Mouse (Mus musculus) ES-Bruce4 (cell line): ENCODE measurements around the gene Slc5a4a. TPM values are rescaled to one million over a fixed set of nuclear protein-coding genes. Genes with fewer than 3 reads are reported as not detected.
A peak's percentile ranks its signal among the peaks of the same experiment; 100 is the strongest.

ENCODE experiments used
- H3K27ac ChIP-seq: 2 replicates; pipeline ENCODE4 v1.5.1; 2012; ENCODE audit warnings: low read length, inconsistent platforms; ENCODE audit not compliant: insufficient read depth
- H3K27me3 ChIP-seq: 2 replicates; pipeline ENCODE4 v1.6.1; 2012; ENCODE audit warnings: mild to moderate bottlenecking, low read length, inconsistent platforms; ENCODE audit not compliant: control insufficient read depth, poor library complexity, insufficient read depth, severe bottlenecking
- H3K36me3 ChIP-seq: 2 replicates; pipeline ENCODE4 v1.6.1; 2012; ENCODE audit warnings: inconsistent platforms, mild to moderate bottlenecking, low read length, moderate library complexity; ENCODE audit not compliant: control insufficient read depth, poor library complexity, insufficient read depth, severe bottlenecking
- H3K4me1 ChIP-seq: one replicate; pipeline ENCODE4 v1.8.1; 2011; ENCODE audit warnings: low read length; ENCODE audit not compliant: control insufficient read depth, insufficient read depth
- H3K4me3 ChIP-seq: 2 replicates; pipeline ENCODE4 v1.5.1; 2011; ENCODE audit warnings: low read depth, mild to moderate bottlenecking, low read length
- H3K9ac ChIP-seq: 2 replicates; pipeline ENCODE4 v1.6.1; 2012; ENCODE audit warnings: low read depth, mild to moderate bottlenecking, inconsistent platforms; ENCODE audit not compliant: poor library complexity, severe bottlenecking
- H3K9me3 ChIP-seq: replicated peaks from 2 replicates; pipeline ENCODE4 v1.6.1; 2012; ENCODE audit warnings: mild to moderate bottlenecking, low read length, inconsistent platforms; ENCODE audit not compliant: control insufficient read depth, poor library complexity, insufficient read depth, severe bottlenecking
- CTCF ChIP-seq: IDR thresholded peaks from one replicate; pipeline ENCODE4 v1.8.1; 2011; ENCODE audit warnings: low read depth, low read length
- EP300 ChIP-seq: IDR thresholded peaks from 2 replicates; pipeline ENCODE4 v1.6.1; 2011; ENCODE audit warnings: low read depth, low read length; ENCODE audit not compliant: insufficient read depth
- POLR2A ChIP-seq: IDR thresholded peaks from one replicate; pipeline ENCODE4 v1.8.1; 2011; ENCODE audit warnings: low read length; ENCODE audit not compliant: insufficient read depth
- polyA plus RNA-seq: library from polyadenylated mRNA; stranded (reverse); fragments of >200 nt; gene quantifications from 2 replicates; pipeline ENCODE4 v1.2.4, GENCODE M21; 2011; ENCODE audit warnings: low read depth; ENCODE audit not compliant: missing spikeins, insufficient read depth, insufficient read length

Slc5a4a gene
- polyA plus RNA-seq, 1 experiment = not detected

GRCm38 (mm10) chr10:76218240-76218639 lies 71.0 kb downstream of the Slc5a4a start:
- TF ChIP-seq POLR2A = no peak
- no peak for TF ChIP-seq EP300
- TF ChIP-seq CTCF = no peak
- no peaks in the 10 kb centered on the region for H3K27me3 ChIP-seq
- no peaks in the 10 kb centered on the region for H3K36me3 ChIP-seq
- peaks cover 11% of the 10 kb centered on the region; the same call in 1 of the 2 replicates for H3K9me3 ChIP-seq
- no peaks in the 10 kb centered on the region for H3K4me1 ChIP-seq
- H3K27ac ChIP-seq = no peak overlapping the region
- no peak overlapping the region for H3K9ac ChIP-seq
- H3K4me3 ChIP-seq = no peak overlapping the region

- Histone ChIP-seq H3K4me1 (no peaks in the 10 kb centered on the region), H3K9me3 (no peaks in the 10 kb centered on the region), H3K27me3 (no peaks in the 10 kb centered on the region), H3K36me3 (no peaks in the 10 kb centered on the region), H3K4me3 (no peak overlapping the region), H3K27ac (no peak overlapping the region), H3K9ac (no peak overlapping the region)
- TF ChIP-seq EP300 (no peak), POLR2A (no peak), CTCF (no peak)
Observed at GRCm38 (mm10) chr10:76225944-76226343, 78.7 kb downstream of the Slc5a4a start.

GRCm38 (mm10) chr10:76229627-76230026 lies 82.4 kb downstream of the Slc5a4a start:
- Histone ChIP-seq H3K4me1 (no peaks in the 10 kb centered on the region), H3K4me3 (no peak overlapping the region), H3K27ac (no peak overlapping the region), H3K9ac (no peak overlapping the region), H3K27me3 (no peaks in the 10 kb centered on the region), H3K9me3 (no peaks in the 10 kb centered on the region), H3K36me3 (no peaks in the 10 kb centered on the region)
- TF ChIP-seq POLR2A = no peak

- Histone ChIP-seq H3K4me3 (peak within 1 kb of the TSS; percentile 76), H3K9ac (peak within 1 kb of the TSS; percentile 35; the same call in 1 of the 2 replicates), H3K4me1 (no peaks in the 10 kb centered on the region), H3K36me3 (no peaks in the 10 kb centered on the region; the same call in 1 of the 2 replicates), H3K27me3 (no peaks in the 10 kb centered on the region), H3K9me3 (no peaks in the 10 kb centered on the region), H3K27ac (peak within 1 kb of the TSS; percentile 31; the same call in 1 of the 2 replicates)
- no peak for TF ChIP-seq EP300
- peak; percentile 13 for TF ChIP-seq POLR2A
Observed at GRCm38 (mm10) chr10:76237341-76238225, 90.3 kb downstream of the Slc5a4a start, which contains the start of gene Prmt2. Prmt2 (minus strand) TSS chr10:76237865.

Other genes with a start within 250 kb of the Slc5a4a start
- 71.1 and 79.6 TPM in 2 replicates for gene Smarcb1, start 225.8 kb upstream of the Slc5a4a start, polyA plus RNA-seq
- 405 and 450 TPM in 2 replicates for gene Chchd10, start 214.3 kb upstream of the Slc5a4a start, polyA plus RNA-seq
- 23.1 and 27.9 TPM in 2 replicates for gene Mmp11, start 211.0 kb upstream of the Slc5a4a start, polyA plus RNA-seq
- 0.66 and 0.91 TPM in 2 replicates for gene Gm867, start 206.8 kb upstream of the Slc5a4a start, polyA plus RNA-seq
- 1.2 TPM in 1 of 2 replicates, not detected in the other for gene Vpreb3, start 204.4 kb upstream of the Slc5a4a start, polyA plus RNA-seq
- gene Gm5134, start 192.9 kb upstream of the Slc5a4a start, polyA plus RNA-seq = 0.38 and 0.43 TPM in 2 replicates
- gene Zfp280b, start 114.8 kb upstream of the Slc5a4a start, polyA plus RNA-seq = 59.7 and 63.2 TPM in 2 replicates
- gene Slc5a4b, start 36.5 kb upstream of the Slc5a4a start, polyA plus RNA-seq = not detected in 2 replicates
- gene Prmt2, start 90.4 kb downstream of the Slc5a4a start, polyA plus RNA-seq = 22.5 and 28.6 TPM in 2 replicates
- gene S100b, start 106.4 kb downstream of the Slc5a4a start, polyA plus RNA-seq = not detected in 2 replicates
- gene Dip2a, start 197.8 kb downstream of the Slc5a4a start, polyA plus RNA-seq = 10.4 and 12.5 TPM in 2 replicates